Mouse (Mus musculus): ENCODE measurements around the gene Zfr.
"Not testable (repeated sequence)": the region's sequence is repeated elsewhere in the genome, so short reads cannot be mapped to it uniquely, and the experiment has no call there.

Gene Zfr

DNA sequence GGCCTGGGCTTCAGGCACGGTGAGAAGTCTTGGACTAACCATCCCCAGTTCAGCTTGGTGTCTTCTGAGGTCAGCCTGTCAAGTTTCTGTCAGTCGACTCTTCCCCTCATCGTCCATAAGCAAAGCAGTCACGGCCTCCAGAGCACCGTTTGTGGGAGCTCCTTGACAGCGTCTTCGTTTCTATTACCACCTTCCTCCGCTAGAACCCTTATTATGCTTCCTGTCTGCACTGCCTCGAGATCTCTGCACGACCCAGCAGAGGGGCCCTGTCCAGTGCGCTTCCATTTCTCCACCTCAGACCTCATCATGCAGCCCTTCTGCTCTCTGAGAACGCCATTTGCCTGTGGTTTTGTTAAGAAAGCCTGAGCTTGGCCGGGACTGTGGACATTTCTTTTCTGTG is 99.2 kb downstream of the Zfr start:
- no peak for DNase-seq

DNA sequence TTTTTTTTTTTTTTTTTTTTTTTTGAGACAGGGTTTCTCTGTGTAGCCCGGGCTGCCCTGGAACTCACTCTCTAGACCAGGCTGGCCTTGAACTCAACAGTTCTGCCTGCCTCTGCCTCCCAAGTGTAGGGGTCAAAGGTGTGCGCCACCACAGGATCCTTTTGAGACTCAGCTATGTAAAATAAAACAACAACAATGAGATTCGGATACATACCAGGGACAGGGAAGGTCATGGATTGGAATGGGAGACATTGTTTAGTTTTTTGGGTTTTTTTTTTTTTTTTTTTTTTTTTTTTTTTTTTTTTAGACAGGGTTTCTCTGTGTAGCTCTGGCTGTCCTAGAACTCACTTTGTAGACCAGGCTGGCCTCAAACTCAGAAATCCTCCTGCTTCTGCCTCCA is 99.7 kb downstream of the Zfr start:
- DNase-seq: not testable (repeated sequence)

DNA sequence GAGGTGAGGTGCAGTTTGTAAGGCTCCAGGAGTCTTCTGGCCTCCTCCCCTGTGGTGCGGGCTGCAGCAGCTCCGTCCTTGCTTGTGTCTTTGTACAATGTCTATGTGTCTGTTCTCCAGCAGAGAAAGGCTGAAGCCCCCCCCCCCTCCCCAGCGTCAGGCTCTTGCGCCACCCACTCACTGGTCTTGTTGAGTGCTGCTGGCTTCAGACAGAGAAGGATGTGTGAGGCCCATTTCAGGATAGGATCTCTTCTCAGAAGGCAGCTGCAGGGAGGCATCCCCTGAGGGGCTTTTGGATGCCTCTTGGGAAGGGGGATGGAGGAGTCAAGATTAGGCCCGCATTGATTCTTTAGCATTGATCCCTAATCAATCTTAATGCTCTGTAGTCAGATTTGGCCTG is 100.2 kb downstream of the Zfr start:
- no peak for DNase-seq

DNA sequence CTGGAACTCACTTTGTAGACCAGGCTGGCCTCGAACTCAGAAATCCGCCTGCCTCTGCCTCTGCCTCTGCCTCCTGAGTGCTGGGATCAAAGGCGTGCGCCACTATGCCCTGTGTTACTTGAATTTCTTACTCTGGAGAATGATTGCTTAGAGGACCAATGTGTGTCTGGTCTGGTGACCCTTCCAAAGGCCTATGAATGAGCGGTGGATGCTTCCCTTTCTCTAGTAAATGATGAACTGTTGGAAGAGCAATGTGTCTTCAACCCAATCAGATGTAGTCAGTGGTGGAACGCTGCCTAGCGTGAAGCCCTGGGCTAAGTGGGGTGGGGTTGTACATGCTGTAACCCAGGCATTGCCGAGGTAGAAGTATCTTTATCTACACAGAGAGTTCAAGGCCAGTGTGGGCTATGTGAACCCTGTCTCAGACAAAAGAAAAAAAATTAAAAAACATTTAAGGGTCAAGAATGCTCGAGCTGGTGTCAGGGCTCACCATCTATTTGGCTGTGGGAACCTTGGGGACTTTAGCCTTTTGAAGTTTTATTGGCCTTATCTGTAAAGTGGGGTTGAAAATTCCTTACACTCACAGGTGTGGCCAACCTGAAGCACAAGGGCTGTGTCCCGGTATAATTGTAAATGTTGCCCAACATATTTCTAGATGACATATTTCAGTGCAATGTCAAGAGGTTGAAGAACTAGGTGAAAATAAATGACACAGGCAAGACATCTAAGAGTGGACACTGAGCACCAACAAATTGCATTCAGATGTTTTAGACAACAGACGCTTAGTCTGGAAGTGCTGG is 101.2 kb downstream of the Zfr start:
- no peak for DNase-seq

DNA sequence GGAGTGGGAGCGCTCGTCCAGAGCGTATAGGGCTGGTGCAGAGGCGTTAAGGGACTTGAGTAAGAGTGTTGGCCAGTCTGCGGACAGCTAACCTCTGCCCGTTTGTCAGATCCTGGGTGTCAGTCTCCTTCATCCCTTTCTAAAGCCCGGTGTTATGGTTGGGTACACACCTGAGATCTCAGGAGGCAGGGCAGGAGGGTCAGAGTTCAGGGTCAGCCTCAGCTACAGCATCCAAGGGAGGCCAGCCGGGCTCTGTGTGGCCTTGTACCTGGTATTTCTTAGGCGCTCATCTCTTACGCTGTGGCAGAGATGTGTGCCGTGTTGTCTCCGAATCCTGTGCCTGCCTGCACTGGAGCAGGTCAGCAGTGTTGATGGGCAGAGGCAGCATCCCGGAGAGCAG is 103.5 kb downstream of the Zfr start:
- DNase-seq: no peak

DNA sequence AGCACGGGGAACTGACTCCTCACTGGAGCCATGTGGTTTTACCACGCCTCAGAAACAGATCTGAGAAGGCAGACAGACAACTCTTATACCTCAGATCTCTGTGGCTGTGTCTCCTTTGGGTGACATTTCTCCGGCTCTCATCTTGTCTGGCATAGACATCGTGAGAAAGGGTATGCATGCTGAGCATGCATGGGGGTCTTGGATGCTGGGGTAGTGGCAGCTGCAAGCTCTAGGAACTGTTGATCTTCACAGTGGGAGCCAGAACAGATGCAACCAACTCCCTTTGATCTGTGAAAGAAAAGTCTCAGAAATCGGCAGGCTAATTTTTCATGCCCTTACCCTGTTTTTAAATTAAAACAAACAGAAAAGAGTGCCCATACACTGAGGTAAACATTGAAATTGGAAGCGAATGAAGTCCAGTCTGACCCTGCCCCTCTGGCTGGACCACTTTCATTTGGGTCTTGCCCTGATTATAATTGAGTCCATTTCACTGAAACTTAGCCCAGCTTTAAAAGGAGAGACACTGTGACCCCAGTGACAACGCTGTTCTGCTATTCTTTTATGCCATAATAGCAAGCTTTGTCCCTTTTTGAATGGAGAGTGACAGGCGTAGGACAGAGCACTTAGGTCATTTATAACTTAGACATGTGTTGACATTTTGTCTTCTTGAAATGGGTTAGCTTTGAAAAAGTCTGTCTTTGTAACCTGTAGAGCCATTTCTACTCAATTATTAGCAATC is 105.1 kb downstream of the Zfr start:
- DNase-seq: no peak

DNA sequence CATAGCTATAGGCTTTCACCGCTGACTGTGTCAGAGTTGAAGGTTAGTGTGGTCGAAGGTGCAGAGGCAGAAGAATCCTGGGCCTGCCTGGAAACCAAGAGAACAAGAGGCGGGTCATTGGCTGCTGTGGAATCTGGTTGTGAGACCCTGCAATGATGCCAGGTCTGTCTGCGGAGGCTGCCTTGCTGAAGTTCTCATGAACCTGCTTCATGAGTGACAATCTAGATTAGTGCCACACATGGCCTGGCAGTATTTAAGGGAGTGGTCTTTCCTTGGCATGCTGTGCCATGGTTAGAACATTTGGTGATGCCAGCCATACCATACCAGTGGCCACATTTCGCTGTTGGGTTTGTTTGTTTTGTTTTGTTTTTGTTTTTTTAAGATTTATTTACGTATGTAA is 105.8 kb downstream of the Zfr start:
- DNase-seq: no peak

DNA sequence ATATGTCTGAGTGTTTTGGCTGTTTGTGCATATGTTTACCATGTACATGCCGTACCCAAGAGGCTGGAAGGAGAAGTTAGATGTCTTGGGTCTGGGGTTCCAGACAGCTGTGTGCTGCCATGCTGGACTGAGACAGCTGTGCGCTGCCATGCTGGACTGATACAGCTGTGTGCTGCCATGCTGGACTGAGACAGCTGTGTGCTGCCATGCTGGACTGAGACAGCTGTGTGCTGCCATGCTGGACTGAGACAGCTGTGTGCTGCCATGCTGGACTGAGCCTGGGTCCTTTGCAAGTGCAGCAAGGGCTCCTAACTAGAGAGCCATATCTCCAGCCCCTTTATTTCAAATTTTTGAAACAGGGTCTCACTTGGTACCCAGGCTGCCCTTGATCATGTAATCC is 106.6 kb downstream of the Zfr start:
- DNase-seq: no peak

DNA sequence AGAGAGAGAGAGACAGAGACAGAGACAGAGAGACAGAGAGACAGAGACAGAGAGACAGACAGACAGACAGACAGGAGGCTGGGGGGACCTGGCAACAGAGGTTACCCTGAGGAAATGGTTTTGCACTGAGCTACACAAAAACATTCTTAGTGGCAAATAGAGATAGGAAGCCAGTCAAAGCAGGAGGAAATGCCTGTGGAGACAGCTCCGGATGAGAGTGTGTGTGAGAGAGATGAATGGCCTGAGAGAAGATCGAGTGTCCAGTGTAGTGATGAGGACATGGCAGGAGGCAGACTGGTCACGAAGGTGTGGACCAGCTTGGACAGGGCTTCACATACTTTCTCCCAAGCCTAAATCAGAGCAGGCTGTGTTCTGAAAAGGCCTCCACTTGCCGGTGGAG is 107.4 kb downstream of the Zfr start:
- DNase-seq: no peak

DNA sequence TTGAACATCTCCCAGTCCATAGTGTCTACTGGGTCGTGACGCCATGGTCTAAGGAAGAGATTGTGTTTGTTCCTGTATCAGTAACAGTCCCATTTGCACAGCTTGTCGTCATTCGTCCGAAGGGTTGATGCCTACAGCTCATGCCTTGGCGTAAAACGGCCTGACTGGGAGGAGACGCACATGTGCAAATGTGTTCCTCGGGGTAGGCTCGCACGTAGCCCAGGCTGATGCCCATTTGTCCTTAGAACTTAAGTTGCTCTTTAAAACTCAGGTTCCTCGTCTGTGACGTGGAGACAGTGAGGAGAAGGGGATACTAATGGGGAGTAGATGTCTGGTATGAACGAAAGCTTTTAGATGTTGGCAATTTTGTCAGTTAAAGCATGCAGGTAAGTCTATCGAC is 109.3 kb downstream of the Zfr start:
- DNase-seq: no peak

DNA sequence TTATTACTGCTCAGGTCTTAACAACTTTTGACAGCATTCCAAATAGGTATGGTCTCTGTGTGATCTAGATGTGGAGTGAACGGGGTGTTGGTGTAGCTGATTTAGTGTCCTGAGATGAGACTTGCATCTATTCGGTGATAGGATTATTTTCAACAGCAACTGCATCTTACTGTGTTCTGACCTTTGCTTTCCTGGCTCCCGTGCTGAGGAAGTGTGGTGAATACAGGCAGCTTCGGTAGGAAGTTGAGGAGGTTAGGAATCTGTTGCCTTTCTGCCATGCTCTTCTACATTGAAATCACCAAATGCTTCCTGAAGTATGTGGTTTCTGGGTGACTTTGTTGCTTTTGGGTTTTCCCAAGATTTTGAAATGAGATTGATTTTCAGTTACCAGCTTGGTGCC is 109.7 kb downstream of the Zfr start:
- DNase-seq: peak in 1 of 2 experiments; percentile 8

DNA sequence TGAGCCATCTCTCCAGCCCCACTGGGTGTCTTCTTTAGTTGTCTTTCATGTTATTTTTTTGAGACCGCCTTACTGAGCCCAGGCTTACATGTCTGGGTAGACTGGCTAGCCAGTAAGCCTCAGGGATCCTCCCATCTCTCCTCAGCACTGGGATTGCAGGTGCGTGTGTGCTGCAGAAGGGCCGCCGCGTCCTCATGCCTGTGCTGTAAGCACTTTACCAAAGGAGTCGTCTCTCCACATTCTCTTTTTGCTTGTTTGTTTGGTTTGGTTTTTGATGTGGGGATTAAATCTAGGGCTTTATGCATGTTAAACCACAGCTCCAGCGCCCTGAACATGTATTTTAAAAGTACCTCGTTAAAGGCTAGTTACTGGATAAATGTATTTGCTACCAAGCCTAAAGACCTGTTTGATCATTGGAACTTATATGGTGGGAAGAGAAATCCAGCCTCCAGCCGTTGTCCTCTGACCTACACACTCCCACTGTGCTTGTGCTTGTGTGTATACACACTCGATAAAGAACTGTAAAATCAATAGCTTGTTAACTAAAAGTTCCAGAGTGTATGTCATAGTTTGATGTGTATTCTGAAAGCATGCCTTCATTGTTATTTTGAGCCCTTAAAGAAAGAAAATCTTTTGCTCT is 112.1 kb downstream of the Zfr start:
- DNase-seq: no peak

DNA sequence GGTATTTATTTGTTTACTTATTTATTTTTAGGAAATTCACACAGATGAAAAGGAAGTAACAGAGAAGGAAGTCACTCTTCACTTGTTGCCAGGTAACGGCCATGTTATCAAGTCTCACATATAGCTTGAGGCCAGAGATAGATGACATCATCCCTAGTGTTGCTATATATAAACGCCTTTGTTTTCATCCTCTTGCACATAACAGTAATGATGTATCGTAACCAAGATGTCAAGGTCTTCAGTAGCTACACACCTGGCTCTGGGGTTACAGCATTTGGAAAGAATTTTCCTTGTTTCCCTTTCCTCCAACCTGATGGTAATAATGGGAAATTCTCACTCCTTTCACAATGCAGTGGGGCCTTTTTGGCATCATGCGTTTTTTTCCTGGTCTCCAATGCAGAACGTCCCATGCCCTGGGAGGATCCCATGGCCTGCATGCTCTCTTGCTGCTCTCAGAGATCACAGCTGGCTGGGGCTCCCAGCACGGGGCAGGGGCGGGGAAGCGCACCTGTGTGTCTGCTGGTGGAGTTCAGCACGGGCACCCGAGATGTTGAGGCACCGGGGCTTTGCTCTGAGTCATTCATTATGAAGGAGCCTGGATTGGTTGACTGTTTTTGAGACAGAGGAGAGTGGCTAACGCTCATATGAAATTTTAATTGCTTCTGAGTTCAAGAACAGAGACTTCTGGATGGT is 112.8 kb downstream of the Zfr start:
- DNase-seq: no peak

DNA sequence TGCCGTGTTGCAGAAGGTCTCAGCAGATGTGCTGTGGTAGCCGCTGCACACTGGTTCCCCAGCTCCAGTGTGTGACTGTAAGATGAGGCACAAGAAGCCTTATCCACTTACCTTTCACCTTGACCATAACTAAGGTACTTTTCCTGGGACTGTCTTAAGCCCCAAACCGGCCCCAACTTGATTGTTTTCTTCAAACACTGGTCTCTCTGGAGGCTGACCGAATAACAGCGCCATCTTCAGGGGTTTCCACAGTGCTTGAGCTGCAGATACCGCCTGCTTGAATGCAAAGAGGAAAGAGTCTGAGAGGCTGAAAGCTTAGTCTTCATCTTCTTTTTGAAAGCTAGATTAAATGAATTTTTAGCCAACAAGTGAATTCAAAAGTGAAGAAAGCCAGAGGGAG is 113.8 kb downstream of the Zfr start:
- DNase-seq: no peak

DNA sequence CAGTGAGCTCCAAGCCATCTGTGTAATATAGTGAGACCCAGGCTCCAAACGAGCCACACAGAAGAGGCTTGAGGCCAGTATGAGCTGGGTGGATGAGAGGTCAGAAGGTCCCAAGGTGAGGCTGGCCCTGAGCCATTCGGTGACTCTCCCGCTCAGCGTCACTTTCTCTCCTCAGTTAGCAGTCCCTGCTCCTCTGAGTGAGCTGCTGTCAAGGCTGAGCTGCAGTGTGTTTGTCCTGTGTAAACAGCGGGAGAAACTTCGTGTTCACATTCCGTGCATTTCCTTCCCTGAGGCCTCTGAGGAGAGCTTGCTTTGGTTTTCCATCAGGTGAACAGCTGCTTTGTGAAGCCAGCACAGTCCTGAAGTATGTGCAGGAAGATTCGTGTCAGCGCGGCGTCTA is 114.8 kb downstream of the Zfr start:
- DNase-seq: no peak

DNA sequence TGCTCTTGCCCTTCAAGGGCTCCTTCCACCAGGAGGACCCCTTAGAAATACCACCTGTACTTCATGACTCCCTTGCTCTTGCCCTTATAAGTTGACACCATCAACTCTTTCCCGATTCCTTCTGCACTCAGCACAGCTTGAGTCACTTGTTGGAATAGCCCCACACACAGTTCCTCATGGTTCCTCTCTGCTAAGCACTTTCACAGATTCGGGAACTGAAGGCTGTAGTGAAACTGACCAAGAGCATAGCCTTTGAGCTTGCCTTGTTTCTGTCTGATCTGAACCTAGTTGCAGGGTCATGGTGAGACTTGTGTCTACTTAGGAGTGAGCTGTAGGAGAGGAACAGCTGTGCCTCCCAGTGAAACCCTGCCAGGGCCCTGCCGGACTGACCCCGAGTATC is 115.4 kb downstream of the Zfr start:
- no peak for DNase-seq
